Mouse (Mus musculus) retina, embryonic 14.5 days (tissue): ENCODE measurements around the gene Gm4177.
"Not testable (repeated sequence)": the region's sequence is repeated elsewhere in the genome, so short reads cannot be mapped to it uniquely, and the experiment has no call there.

ENCODE experiments used
- DNase-seq: peaks from one replicate; pipeline ENCODE4 v3.0.0-alpha.2; 2015; ENCODE audit warnings: low spot score

Gene Gm4177

DNA sequence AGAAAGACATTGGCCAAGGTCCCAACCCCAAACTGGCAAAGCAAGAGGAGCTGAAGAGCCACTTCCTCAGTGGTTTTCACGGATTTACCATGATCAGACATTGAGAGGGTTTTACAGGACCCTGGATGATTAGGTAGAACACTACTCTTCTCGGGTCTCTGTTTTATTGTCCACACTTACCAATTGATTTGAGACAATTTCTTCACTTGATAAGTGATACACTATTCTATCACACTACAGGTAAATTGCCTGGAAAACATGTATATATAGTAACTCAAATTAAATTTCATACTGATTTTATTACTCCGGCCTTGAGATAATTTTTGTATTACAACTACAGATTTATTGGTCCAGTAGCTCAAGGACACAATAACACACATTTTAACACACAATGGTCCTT, at the start of gene Gm4177:
Gene Gm4177 (minus strand): TSS at position 101 of the 400 bp plus-strand sequence.
- not testable (repeated sequence) for DNase-seq

DNA sequence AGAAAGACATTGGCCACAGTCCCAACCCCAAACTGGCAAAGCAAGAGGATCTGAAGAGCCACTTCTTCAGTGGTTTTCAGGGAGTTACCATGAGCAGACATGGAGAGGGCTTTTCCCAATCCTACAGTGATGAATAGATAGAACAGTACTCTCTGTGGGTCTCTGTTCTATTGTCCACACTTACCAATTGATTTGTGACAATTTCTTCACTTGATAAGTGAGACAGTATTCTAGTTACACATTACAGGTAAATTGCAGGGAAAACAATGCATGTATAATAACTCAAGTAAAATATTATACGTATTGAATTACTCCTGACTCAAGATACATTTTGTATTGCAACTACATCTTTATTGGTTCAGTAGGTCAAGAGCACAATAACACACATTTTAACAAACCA, 47.6 kb upstream of the Gm4177 start, which contains the start of gene Gm5725:
Gene Gm5725 (minus strand): TSS at position 101 of the 400 bp plus-strand sequence.
- DNase-seq: not testable (repeated sequence)

DNA sequence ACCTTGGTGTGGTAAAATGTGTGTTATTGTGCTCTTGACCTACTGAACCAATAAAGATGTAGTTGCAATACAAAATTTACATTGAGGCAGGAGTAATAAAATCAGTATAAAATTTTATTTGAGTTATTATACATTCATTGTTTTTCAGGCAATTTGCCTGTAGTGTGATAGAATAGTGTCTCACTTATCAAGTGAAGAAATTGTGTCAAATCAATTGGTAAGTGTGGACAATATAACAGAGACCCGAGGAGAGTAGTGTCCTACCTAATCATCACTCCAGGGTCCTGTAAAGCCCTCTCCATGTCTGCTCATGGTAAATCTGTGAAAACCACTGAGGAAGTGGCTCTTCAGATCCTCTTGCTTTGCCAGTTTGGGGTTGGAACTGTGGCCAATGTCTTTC, 35.5 kb upstream of the Gm4177 start, which contains the start of gene Vmn1r135:
Gene Vmn1r135 (plus strand): TSS at position 301 of the 400 bp plus-strand sequence.
- DNase-seq: not testable (repeated sequence)

DNA sequence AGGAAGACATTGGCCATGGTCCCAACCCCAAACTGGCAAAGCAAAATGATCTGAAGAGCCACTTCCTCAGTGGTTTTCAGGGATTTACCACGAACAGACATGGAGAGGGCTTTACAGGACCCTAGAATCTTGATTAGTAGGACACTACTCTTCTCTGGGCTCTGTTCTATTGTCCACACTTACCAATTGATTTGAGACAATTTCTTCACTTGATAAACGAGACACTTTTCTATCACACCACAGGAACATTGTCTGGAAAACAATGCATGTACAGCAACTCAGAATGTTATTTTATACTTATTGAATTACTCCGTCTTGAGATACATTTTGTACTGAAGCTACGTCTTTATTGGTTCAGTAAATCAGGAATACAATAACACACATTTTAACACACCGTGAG, 35.2 kb downstream of the Gm4177 start, which contains the start of gene Gm4175:
Gene Gm4175 (minus strand): TSS at position 101 of the 400 bp plus-strand sequence.
- DNase-seq: not testable (repeated sequence)
